Mouse (Mus musculus) liver (tissue): ENCODE data around the gene Tmed8.
"Not testable (repeated sequence)": the region's sequence is repeated elsewhere in the genome, so short reads cannot be mapped to it uniquely, and the experiment has no call there.

Source experiments
- DNase-seq: peaks from one replicate; pipeline ENCODE4 v3.0.0-alpha.2; 2020; ENCODE audit warnings: mixed read lengths

Gene Tmed8

GRCm38 (mm10) chr12:87158099-87158498 lies 42.2 kb downstream of the Tmed8 start:
- DNase-seq = peak; percentile 18

GRCm38 (mm10) chr12:87157361-87157760 lies 42.9 kb downstream of the Tmed8 start:
- DNase-seq = peak; percentile 56

GRCm38 (mm10) chr12:87154448-87154847 lies 45.8 kb downstream of the Tmed8 start:
- not testable (repeated sequence) for DNase-seq

DNA sequence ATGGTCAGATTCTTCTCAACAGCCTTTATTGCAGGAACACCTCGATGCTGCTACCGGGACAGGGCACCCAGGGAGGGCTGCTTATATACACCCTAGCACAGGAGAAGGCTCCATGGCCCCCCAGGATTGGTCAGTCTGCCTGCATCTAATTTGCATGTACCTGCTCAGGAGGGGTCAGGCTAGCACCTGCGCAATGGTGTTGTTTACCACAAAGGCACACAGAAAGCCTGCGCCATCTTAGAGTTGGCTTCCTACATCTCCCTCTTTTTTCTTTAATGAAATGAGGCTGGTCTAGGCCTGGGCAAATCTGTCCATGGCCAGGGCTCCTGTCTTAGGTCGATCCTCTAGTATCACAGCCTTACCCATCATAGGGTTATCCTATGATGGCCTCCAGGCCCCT lies 50.8 kb downstream of the Tmed8 start:
- no peak for DNase-seq

GRCm38 (mm10) chr12:87148136-87148535 lies 52.1 kb downstream of the Tmed8 start:
- DNase-seq = peak; percentile 19

- DNase-seq = peak; percentile 95
Observed at GRCm38 (mm10) chr12:87147395-87148089, 52.7 kb downstream of the Tmed8 start, which contains the start of gene Pomt2. Pomt2 (minus strand) TSS chr12:87147968.

DNA sequence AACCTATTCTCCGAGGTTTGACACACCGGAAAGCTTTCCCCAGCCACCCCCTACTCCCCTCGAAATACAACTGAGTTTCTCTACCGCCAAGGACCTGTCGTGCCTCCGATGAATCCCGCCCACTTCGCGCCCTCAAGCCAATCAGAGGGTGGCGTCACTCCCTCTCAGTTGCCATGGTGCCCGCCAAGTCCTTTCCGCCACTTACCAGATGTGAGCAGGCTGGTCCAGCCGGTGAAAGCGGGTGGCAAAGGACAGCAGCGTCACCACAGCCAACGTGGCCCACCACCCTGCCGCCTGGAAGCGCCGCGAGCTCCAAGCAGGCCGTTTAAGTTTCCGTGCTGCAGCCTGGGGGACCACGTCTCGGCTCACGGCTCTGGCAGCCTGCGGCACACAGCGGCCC lies 53.3 kb downstream of the Tmed8 start, which contains the start of gene Gstz1:
TSS of gene Gstz1 (plus strand) at position 200 of the 400 bp plus-strand sequence.
- DNase-seq = peak; percentile 90

DNA sequence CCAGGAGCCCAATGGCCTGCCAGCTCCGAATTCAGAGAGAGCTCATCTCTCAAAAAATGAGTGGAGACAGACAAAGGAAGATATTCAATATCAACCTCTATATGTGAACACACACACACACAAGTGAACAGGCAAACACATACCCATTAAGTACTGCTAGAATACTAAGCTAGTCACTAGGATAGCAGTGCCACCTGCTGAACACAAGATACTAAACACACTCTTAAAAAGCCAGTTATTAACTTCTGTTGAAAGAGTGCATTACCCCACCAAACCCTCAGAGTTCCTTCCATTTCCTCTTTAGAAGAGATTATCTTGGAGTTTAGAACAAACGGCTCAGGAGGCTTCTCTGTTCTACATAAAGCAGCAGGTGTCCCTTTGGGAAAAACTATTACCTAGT lies 58.1 kb downstream of the Tmed8 start:
- no peak for DNase-seq

DNA sequence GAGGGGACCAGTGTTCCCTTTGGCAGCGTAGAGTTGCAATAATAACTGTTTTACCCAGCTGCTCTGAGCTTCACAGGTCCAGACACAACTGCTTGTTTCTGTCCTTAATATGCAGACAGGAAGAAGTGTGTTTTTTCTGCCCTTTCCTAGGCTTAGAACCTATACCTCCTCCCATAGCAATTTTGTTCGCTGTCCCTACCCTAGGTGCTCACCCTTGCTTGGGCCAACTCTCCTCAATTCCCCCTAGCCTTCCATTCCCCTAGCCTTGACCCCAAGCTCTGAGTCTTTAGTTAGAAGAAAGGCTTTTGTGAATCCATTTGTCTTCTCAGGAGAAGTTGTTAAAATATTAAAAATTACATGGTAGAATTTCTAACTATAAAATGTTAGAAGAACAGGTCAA lies 61.5 kb downstream of the Tmed8 start:
- no peak for DNase-seq

DNA sequence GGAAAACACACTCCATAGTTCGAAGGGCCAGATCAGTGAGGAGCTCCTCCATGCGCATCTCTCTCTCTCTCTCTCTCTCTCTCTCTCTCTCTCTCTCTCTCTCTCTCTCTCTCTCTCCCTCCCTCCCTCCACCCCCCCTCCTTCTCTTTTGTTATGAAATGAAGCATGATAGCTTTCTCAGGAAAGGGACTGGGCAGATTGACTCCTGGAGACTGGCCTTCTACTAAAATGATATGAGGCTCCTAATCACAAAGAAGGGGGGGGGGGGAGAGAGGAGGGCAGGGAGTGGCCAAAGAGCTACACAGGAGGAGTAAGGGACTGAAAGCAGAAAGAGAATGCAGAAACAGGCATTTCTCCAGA lies 61.9 kb downstream of the Tmed8 start:
- DNase-seq = no peak

DNA sequence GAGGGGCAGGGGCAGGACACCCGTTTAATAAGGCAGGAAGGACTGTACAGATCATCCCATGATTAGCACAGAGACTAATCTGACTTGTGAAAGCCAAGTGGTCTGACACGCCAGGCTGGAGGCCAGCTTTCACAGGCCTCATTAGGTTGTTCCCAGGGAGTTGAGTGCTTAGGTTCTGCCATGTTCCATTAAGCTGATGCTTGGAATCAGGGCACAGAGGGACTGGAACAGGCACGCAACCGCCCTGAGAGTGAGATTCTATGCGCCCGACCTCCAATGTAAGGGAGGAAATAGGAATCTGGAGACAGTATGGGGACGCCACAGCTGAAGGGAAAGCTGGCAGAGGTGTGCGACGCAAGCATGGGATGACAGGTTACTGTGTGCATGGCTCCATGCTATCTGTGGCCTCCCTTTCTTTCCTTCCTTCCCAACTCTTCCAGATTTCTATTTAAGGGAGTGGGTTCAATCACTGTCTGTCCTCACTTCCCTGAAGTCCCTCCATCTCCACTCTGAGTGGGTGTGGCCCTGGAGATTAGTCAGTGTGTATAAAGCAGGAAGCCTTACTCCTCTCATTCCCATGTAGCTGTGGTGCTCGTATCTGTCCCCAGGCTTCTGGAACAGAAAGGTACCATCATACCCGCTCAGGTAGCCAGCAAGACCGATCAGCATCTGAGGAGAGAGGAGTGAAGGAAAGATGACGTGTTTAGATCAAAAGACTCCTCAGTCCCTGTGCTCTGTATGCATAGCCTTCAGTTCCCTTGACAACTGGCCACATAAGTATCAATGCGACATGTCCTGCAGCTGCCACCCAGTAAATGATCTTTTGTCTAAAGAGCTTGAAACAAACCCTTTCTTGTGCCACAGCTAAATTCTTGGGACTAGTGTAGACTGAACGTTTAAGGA lies 62.6 kb downstream of the Tmed8 start:
- no peak for DNase-seq

DNA sequence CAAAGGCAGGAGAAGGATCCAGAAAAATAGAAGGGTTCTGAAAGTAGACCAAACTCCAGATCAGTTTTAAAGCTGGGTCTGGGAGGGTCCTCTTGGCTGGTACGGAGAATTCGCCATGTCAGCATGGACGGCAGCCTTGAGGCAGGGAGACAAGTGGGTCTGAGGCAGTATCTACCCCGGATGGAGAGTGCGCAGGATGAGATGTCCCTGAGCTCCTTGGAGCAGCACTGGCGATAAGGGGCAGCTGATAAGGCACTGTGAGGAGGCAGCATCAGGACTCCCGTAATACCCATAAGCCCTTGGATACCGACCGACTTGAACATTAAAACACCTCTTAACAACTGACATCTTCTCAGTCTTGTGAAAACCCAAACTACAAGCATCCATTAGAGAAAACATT lies 67.5 kb downstream of the Tmed8 start:
- peak; percentile 13 for DNase-seq

GRCm38 (mm10) chr12:87132210-87132609 lies 68.0 kb downstream of the Tmed8 start:
- no peak for DNase-seq

- peak; percentile 36 for DNase-seq
Observed at GRCm38 (mm10) chr12:87131619-87132018, 68.6 kb downstream of the Tmed8 start.

GRCm38 (mm10) chr12:87131181-87131580 lies 69.1 kb downstream of the Tmed8 start:
- DNase-seq = no peak

DNA sequence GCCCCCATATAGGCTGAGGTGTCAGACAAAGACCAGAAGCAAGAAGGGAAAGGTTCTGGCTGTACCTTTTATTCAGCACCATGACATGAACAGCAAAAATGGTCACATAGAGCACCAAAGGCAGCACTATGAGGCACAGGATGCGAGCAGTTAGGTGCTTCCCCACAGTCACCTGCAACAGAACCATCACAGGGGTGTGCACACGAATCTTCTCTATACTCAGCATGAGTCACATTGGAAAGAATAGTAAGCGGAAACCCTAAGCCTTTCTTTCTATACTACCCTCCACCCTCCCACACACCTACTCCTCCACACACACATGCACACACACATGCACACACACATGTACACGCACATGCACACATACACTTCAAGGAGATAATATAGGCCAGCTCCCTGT lies 70.0 kb downstream of the Tmed8 start:
- DNase-seq = no peak

GRCm38 (mm10) chr12:87127256-87127655 lies 73.0 kb downstream of the Tmed8 start:
- DNase-seq = no peak

DNA sequence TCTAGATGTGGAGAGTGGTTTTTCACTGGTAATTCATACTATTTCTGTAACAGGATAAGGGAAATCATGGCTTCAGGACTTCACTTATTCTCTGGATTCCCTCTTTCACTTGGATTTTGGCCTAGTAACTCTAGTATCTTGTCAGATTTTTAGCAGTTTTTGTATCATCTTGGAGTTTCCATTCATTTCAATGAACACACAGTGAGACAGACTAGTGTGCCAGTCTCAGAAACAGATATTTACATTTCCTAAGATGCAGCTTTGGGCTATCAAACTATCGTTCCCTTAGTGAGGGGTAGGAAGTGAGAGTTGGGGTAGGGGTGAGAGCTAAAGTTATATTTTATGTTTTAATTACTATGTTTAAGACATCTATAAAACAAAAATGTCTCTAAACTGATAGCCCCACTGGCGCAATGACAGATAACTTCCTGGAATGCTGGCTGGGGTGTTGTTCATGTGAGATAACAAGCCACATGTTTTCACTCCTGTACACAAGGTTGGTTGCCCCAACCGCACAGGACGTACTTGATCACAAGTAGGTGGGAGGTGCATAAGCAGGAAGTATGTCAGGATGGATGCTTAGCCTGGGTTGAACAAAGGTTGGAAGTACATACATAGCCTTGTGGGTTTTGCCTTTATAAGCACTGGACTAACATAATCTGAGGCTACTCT lies 78.2 kb downstream of the Tmed8 start:
- peak; percentile 63 for DNase-seq
